Mouse (Mus musculus) spleen, adult 2 months (tissue): Measurements from ENCODE around the gene Rybp.

ENCODE experiments used
- CTCF ChIP-seq: fragments of 200-500 bp; IDR thresholded peaks from 2 replicates; pipeline ENCODE4 v1.5.1; 2011; ENCODE audit warnings: mild to moderate bottlenecking, inconsistent platforms; ENCODE audit not compliant: insufficient read depth, insufficient read length, insufficient replicate concordance; ENCODE audit errors: extremely low read depth
- POLR2A ChIP-seq: fragments of 200-500 bp; IDR thresholded peaks from 2 replicates; pipeline ENCODE4 v1.6.1; 2011; ENCODE audit warnings: low read depth, low read length, inconsistent platforms

DNA sequence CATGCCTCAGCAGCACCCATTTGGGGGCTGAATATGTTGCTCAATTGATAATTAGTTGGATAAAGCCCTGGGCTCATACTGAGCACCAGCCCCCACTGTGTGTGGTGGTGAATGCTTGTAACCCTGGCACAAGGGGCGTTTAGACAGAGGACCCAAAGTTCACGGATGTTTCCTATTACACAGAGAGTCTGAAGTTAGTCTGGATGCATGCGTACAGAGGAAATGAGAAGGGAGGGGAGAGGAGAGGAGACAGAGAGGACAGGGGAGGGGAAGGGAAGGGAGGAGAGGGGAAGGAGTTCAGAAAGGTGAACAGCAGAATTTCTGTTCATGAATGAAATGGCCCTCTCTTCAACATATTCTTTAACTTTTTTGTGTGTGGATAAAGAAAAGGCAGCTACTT lies 13.5 kb upstream of the Rybp start:
- TF ChIP-seq POLR2A (no peak), CTCF (no peak)
